Mouse (Mus musculus): Measurements from ENCODE around the gene Gm39566. TPM values are rescaled to one million over a fixed set of nuclear protein-coding genes. Genes with fewer than 3 reads are reported as not detected.

Gene Gm39566
- polyA plus RNA-seq, 1 experiment from 2014 or later = not detected

- peak; percentile 82 for DNase-seq (ENCODE audit: low spot score)
- Histone ChIP-seq H3K36me3 (ENCODE audit: control insufficient read depth, insufficient read depth, low read length) (no peaks in the 10 kb centered on the region), H3K9ac (ENCODE audit: low read depth, low read length) (peak overlapping the region; percentile 49; the same call in 1 of the 2 replicates), H3K9me3 (ENCODE audit: control insufficient read depth, low read length) (no peaks in the 10 kb centered on the region), H3K4me1 (replicated peaks; ENCODE audit: control insufficient read depth, insufficient read depth, low read length) (peaks cover 17% of the 10 kb centered on the region), H3K4me3 (ENCODE audit: low read depth, low read length) (peak overlapping the region; percentile 54), H3K27me3 (ENCODE audit: control insufficient read depth, insufficient read depth, low read length) (peaks cover 53% of the 10 kb centered on the region), H3K4me2 (replicated peaks; ENCODE audit: low read depth, low read length) (peak overlapping the region; percentile 73), H3K27ac (ENCODE audit: low read depth, low read length) (0 out of 2 replicates have a peak overlapping the region, but pooled peaks have one; percentile 47)
- ATAC-seq (ENCODE audit: low FRiP score) = peak; percentile 31; the same call in 1 of the 2 replicates
- WGBS = 2% methylated on average over 58 of the region's 60 CpGs
Observed at GRCm38 (mm10) chr11:69803786-69804651, 11.1 kb downstream of the Gm39566 start.

DNA sequence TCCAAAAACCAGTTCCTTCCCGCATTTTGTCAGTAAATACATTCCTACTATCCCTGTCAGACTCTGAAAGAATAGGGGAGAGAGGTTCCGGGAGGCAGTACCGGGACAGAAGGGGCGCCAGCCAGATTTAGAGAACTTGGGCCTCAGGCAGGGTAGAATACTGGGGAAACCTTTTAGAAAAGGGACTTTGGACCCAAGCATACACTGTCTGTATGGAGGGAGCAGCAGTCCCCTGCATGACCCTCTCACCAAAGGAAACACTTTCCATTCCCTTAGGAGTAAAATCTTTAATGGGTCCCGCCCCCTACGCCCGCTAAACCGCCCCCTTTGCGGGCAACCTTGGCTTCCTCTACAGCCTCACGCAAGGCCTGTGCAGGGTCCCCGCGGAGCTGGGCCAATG lies 11.8 kb downstream of the Gm39566 start:
- no peaks in the 10 kb centered on the region for H3K9me3 ChIP-seq (ENCODE audit: control insufficient read depth, low read length)
- 2% methylated on average over 12 of the region's 12 CpGs for WGBS
- peak overlapping the region; percentile 73 for H3K4me2 ChIP-seq (replicated peaks; ENCODE audit: low read depth, low read length)
- no peaks in the 10 kb centered on the region for H3K36me3 ChIP-seq (ENCODE audit: control insufficient read depth, insufficient read depth, low read length)
- peak overlapping the region; percentile 54 for H3K4me3 ChIP-seq (ENCODE audit: low read depth, low read length)
- H3K27me3 ChIP-seq (ENCODE audit: control insufficient read depth, insufficient read depth, low read length) = peaks cover 53% of the 10 kb centered on the region
- ATAC-seq (ENCODE audit: low FRiP score) = 0 out of 2 replicates have a peak, but pooled peaks have one; percentile 5
- no peak for DNase-seq (ENCODE audit: low spot score)
- H3K27ac ChIP-seq (ENCODE audit: low read depth, low read length) = 0 out of 2 replicates have a peak overlapping the region, but pooled peaks have one; percentile 47
- H3K4me1 ChIP-seq (replicated peaks; ENCODE audit: control insufficient read depth, insufficient read depth, low read length) = peaks cover 17% of the 10 kb centered on the region
- H3K9ac ChIP-seq (ENCODE audit: low read depth, low read length) = peak overlapping the region; percentile 49; the same call in 1 of the 2 replicates

DNA sequence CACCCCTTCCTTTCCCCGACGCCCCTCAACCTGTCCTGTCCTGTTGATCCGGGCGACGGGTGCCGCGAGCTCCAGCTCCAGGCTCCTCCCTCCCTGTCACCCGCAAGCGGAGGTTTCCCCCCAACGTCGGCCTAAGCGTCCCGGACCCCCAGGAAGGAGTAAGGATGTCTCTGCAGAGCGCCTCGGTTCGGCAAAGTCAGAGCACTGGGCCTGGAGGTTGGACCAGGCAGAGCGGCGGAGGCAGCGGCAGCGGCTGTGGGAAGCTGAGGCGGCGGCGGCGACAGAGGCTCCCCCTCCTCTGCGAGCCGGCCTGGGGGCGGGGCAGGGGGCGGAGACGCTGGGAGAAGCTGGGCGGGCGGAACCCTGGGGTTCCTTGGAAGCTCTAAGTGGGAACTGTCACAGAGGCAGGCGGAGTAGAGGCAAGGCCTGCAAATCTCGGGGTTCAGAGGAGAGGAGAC lies 12.4 kb downstream of the Gm39566 start:
- peak overlapping the region; percentile 54 for H3K4me3 ChIP-seq (ENCODE audit: low read depth, low read length)
- no peaks in the 10 kb centered on the region for H3K36me3 ChIP-seq (ENCODE audit: control insufficient read depth, insufficient read depth, low read length)
- H3K4me2 ChIP-seq (replicated peaks; ENCODE audit: low read depth, low read length) = peak overlapping the region; percentile 73
- H3K4me1 ChIP-seq (replicated peaks; ENCODE audit: control insufficient read depth, insufficient read depth, low read length) = peaks cover 17% of the 10 kb centered on the region
- no peaks in the 10 kb centered on the region for H3K9me3 ChIP-seq (ENCODE audit: control insufficient read depth, low read length)
- peak; percentile 85 for DNase-seq (ENCODE audit: low spot score)
- peak overlapping the region; percentile 52 for H3K9ac ChIP-seq (ENCODE audit: low read depth, low read length)
- ATAC-seq (ENCODE audit: low FRiP score) = no peak
- 0 out of 2 replicates have a peak overlapping the region, but pooled peaks have one; percentile 24 for H3K27ac ChIP-seq (ENCODE audit: low read depth, low read length)
- H3K27me3 ChIP-seq (ENCODE audit: control insufficient read depth, insufficient read depth, low read length) = peaks cover 57% of the 10 kb centered on the region
- WGBS = under 1% methylated on average over 31 of the region's 33 CpGs

- DNase-seq (ENCODE audit: low spot score) (peak; percentile 35), ATAC-seq (ENCODE audit: low FRiP score) (no peak)
- H3K9ac ChIP-seq (ENCODE audit: low read depth, low read length) = peak within 1 kb of the TSS; percentile 72
- under 1% methylated on average over 31 of the region's 33 CpGs for WGBS
- H3K9me3 ChIP-seq (ENCODE audit: control insufficient read depth, low read length) = no peaks in the 10 kb centered on the region
- peaks cover 17% of the 10 kb centered on the region for H3K4me1 ChIP-seq (replicated peaks; ENCODE audit: control insufficient read depth, insufficient read depth, low read length)
- H3K27me3 ChIP-seq (ENCODE audit: control insufficient read depth, insufficient read depth, low read length) = peaks cover 54% of the 10 kb centered on the region
- H3K4me2 ChIP-seq (replicated peaks; ENCODE audit: low read depth, low read length) = peak within 1 kb of the TSS; percentile 73
- H3K27ac ChIP-seq (ENCODE audit: low read depth, low read length) = peak within 1 kb of the TSS; percentile 89
- no peaks in the 10 kb centered on the region for H3K36me3 ChIP-seq (ENCODE audit: control insufficient read depth, insufficient read depth, low read length)
- H3K4me3 ChIP-seq (ENCODE audit: low read depth, low read length) = peak within 1 kb of the TSS; percentile 54
Observed at GRCm38 (mm10) chr11:69801379-69801977, 13.6 kb downstream of the Gm39566 start, which contains the start of gene Fgf11. TSS of gene Fgf11 (minus strand) at chr11:69801857.

- Histone ChIP-seq H3K4me1 (replicated peaks; ENCODE audit: control insufficient read depth, insufficient read depth, low read length) (peaks cover 19% of the 10 kb centered on the region), H3K27ac (ENCODE audit: low read depth, low read length) (peak overlapping the region; percentile 89), H3K27me3 (ENCODE audit: control insufficient read depth, insufficient read depth, low read length) (peaks cover 54% of the 10 kb centered on the region), H3K4me2 (replicated peaks; ENCODE audit: low read depth, low read length) (peak overlapping the region; percentile 73), H3K4me3 (ENCODE audit: low read depth, low read length) (peak overlapping the region; percentile 54), H3K36me3 (ENCODE audit: control insufficient read depth, insufficient read depth, low read length) (no peaks in the 10 kb centered on the region), H3K9ac (ENCODE audit: low read depth, low read length) (peak overlapping the region; percentile 72), H3K9me3 (ENCODE audit: control insufficient read depth, low read length) (no peaks in the 10 kb centered on the region)
- under 1% methylated on average over 36 of the region's 36 CpGs for WGBS
- DNase-seq (ENCODE audit: low spot score) (peak; percentile 82), ATAC-seq (ENCODE audit: low FRiP score) (peak; percentile 66)
Observed at GRCm38 (mm10) chr11:69800392-69801197, 14.5 kb downstream of the Gm39566 start.

DNA sequence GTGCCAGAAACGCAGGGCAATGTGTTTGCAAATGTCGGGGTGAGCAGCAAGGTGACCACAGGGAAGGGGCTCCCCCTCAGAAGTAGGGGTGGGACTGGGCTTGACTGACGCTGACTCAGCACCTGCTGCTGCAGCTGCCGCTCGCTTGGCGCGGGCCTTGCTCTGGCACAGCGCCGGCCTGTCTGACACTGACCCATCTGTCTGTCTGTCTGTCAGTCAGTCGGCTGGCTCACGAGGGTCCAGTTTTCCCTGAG lies 15.0 kb downstream of the Gm39566 start:
- Histone ChIP-seq H3K4me1 (replicated peaks; ENCODE audit: control insufficient read depth, insufficient read depth, low read length) (peaks cover 19% of the 10 kb centered on the region), H3K27me3 (ENCODE audit: control insufficient read depth, insufficient read depth, low read length) (peaks cover 49% of the 10 kb centered on the region), H3K36me3 (ENCODE audit: control insufficient read depth, insufficient read depth, low read length) (no peaks in the 10 kb centered on the region), H3K4me3 (ENCODE audit: low read depth, low read length) (peak overlapping the region; percentile 54), H3K9ac (ENCODE audit: low read depth, low read length) (peak overlapping the region; percentile 72), H3K9me3 (ENCODE audit: control insufficient read depth, low read length) (no peaks in the 10 kb centered on the region), H3K4me2 (replicated peaks; ENCODE audit: low read depth, low read length) (peak overlapping the region; percentile 73), H3K27ac (ENCODE audit: low read depth, low read length) (peak overlapping the region; percentile 89)
- WGBS = 4% methylated on average over 11 of the region's 11 CpGs
- peak; percentile 18; the same call in 1 of the 2 replicates for ATAC-seq (ENCODE audit: low FRiP score)
- no peak for DNase-seq (ENCODE audit: low spot score)

- Histone ChIP-seq H3K4me2 (replicated peaks; ENCODE audit: low read depth, low read length) (peak overlapping the region; percentile 73), H3K4me1 (replicated peaks; ENCODE audit: control insufficient read depth, insufficient read depth, low read length) (peaks cover 19% of the 10 kb centered on the region), H3K9me3 (ENCODE audit: control insufficient read depth, low read length) (no peaks in the 10 kb centered on the region), H3K4me3 (ENCODE audit: low read depth, low read length) (peak overlapping the region; percentile 54), H3K27me3 (ENCODE audit: control insufficient read depth, insufficient read depth, low read length) (peaks cover 44% of the 10 kb centered on the region), H3K9ac (ENCODE audit: low read depth, low read length) (peak overlapping the region; percentile 11; the same call in 1 of the 2 replicates), H3K36me3 (ENCODE audit: control insufficient read depth, insufficient read depth, low read length) (no peaks in the 10 kb centered on the region), H3K27ac (ENCODE audit: low read depth, low read length) (peak overlapping the region; percentile 89)
- WGBS = 20% methylated on average over 11 of the region's 12 CpGs
- ATAC-seq (ENCODE audit: low FRiP score) = peak; percentile 30; the same call in 1 of the 2 replicates
- peak; percentile 76 for DNase-seq (ENCODE audit: low spot score)
Observed at GRCm38 (mm10) chr11:69799394-69800137, 15.5 kb downstream of the Gm39566 start.
